Mouse (Mus musculus): Measurements from ENCODE around the gene Cpz.

DNA sequence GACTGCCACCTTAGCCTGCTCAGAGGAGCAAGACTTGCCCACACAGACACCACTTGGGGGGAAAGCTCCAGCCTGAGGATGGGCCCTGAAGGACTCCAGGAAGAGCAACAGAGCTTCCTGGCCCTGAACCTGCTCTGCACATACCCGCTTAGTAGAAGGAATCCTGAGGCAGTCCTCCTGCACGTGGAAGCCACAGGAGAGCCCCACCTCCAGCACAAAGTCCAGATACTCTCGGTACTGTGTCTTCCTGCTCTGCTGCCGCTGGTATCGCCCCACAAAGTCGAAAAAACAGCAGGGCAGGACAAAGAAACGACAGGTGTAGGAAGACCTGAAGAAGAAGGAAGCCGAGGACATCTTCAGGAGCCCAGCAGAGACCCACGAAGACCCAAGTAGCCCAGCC is 39.7 kb upstream of the Cpz start:
- no peak for TF ChIP-seq POLR2A (IDR thresholded peaks at IDR 0.05; ENCODE audit: borderline replicate concordance, insufficient read depth, low read length)
- TF ChIP-seq CTCF (IDR thresholded peaks at IDR 0.05; ENCODE audit: borderline replicate concordance, insufficient read depth, low read depth, low read length), result no peak

Data from cerebellum, adult 2 months (tissue).